Mouse (Mus musculus): ENCODE measurements around the gene Rab11b. TPM values are rescaled to one million over a fixed set of nuclear protein-coding genes. Genes with fewer than 3 reads are reported as not detected.
A peak's percentile ranks its signal among the peaks of the same experiment; 100 is the strongest.

The Rab11b gene
- 24.0 and 26.3 TPM in 2 replicates for total RNA-seq (2012; rRNA removed)
- 100 to 1,000 TPM in 1 of 2 experiments, not detected in 1; 105 TPM for polyA plus RNA-seq (2012; ENCODE audit: insufficient read depth in 1 of 2, insufficient read length in 2 of 2, low read depth in 1 of 2, low replicate concordance in 2 of 2, missing spikeins in 1 of 2)

- peak within 1 kb of the TSS; percentile 100 for H3K27ac ChIP-seq (ENCODE audit: control insufficient read depth, low read depth, low read length)
- H3K4me3 ChIP-seq (ENCODE audit: control insufficient read depth in 1 of 2, insufficient read depth in 1 of 2, low read depth in 2 of 2, low read length in 2 of 2): peak within 1 kb of the TSS; percentile 84 to 98
- peak; percentile 100 for DNase-seq (ENCODE audit: low read depth, low spot score)
- H3K79me2 ChIP-seq (ENCODE audit: control insufficient read depth, insufficient read depth, low read length, poor library complexity): peaks cover 38% of the 10 kb centered on the region
- H3K4me1 ChIP-seq (ENCODE audit: control insufficient read depth in 1 of 2, insufficient read depth in 2 of 2, low read length in 2 of 2): peaks cover 2 to 18% of the 10 kb centered on the region in 2 experiments; a peak in 3 of 4 replicates
- H3K36me3 ChIP-seq (ENCODE audit: control insufficient read depth in 1 of 2, insufficient read depth in 2 of 2, low read length in 2 of 2): peaks cover 0 to 14% of the 10 kb centered on the region in 2 experiments; a peak in 2 of 4 replicates
- peak within 1 kb of the TSS; percentile 100 for H3K9ac ChIP-seq (ENCODE audit: control insufficient read depth, low read depth, low read length, poor library complexity, severe bottlenecking)
- no peaks in the 10 kb centered on the region for H3K9me3 ChIP-seq (replicated peaks; ENCODE audit: insufficient read depth, low read length)
- H3K27me3 ChIP-seq (ENCODE audit: control insufficient read depth in 1 of 2, insufficient read depth in 2 of 2, low read length in 2 of 2): no peaks in the 10 kb centered on the region
- TF ChIP-seq HCFC1 (IDR thresholded peaks at IDR 0.05; ENCODE audit: low read depth, low read length) (peak; percentile 86), SIN3A (IDR thresholded peaks at IDR 0.05; ENCODE audit: low read length) (peak; percentile 35), TCF12 (IDR thresholded peaks at IDR 0.05; ENCODE audit: low read depth, low read length) (0 out of 2 replicates have a peak, but pooled peaks have one; percentile 18), KAT2A (conservative IDR thresholded peaks at IDR 0.05; ENCODE audit: low read depth, low read length) (peak; percentile 57), MXI1 (IDR thresholded peaks at IDR 0.05; ENCODE audit: low read depth, low read length) (0 out of 2 replicates have a peak, but pooled peaks have one; percentile 30), CHD2 (IDR thresholded peaks at IDR 0.05; ENCODE audit: low read length) (peak; percentile 90), MYC (IDR thresholded peaks at IDR 0.05; ENCODE audit: low read depth, low read length) (0 out of 2 replicates have a peak, but pooled peaks have one; percentile 48), RAD21 (IDR thresholded peaks at IDR 0.05; ENCODE audit: low read depth, low read length) (no peak), ZNF384 (IDR thresholded peaks at IDR 0.05; ENCODE audit: low read depth, low read length) (peak; percentile 83), ELF1 (IDR thresholded peaks at IDR 0.05; ENCODE audit: low read depth, low read length) (peak; percentile 91), USF2 (IDR thresholded peaks at IDR 0.05; ENCODE audit: borderline replicate concordance in 1 of 2, insufficient read depth in 1 of 2, low read depth in 1 of 2, low read length in 2 of 2) (no peak), NRF1 (IDR thresholded peaks at IDR 0.05; ENCODE audit: insufficient read depth, low read depth, low read length, poor library complexity, severe bottlenecking) (0 out of 2 replicates have a peak, but pooled peaks have one; percentile 23), TBP (IDR thresholded peaks at IDR 0.05; ENCODE audit: low read depth, low read length) (no peak; the same call in 1 of the 2 replicates), NELFE (IDR thresholded peaks at IDR 0.05; ENCODE audit: low read depth, low read length) (peak; percentile 62), MAZ (IDR thresholded peaks at IDR 0.05; ENCODE audit: low read depth, low read length) (peak; percentile 23; the same call in 1 of the 2 replicates), GATA1 (IDR thresholded peaks at IDR 0.05; ENCODE audit: low read depth, low read length) (no peak), CTCF (IDR thresholded peaks at IDR 0.05 in 2 of 3, conservative IDR thresholded peaks at IDR 0.05 in 1 of 3; ENCODE audit: control insufficient read depth in 1 of 3, insufficient read depth in 1 of 3, low read depth in 2 of 3, low read length in 3 of 3, poor library complexity in 1 of 3, severe bottlenecking in 1 of 3) (no peak), CHD1 (IDR thresholded peaks at IDR 0.05; ENCODE audit: low read depth, low read length) (no peak), MYB (IDR thresholded peaks at IDR 0.05; ENCODE audit: low read depth, low read length) (peak; percentile 54), POLR2AphosphoS2 (IDR thresholded peaks at IDR 0.05; ENCODE audit: low read length) (0 out of 2 replicates have a peak, but pooled peaks have one; percentile 54), EP300 (IDR thresholded peaks at IDR 0.05; ENCODE audit: low read depth in 1 of 2, low read length in 2 of 2) (no peak), JUND (IDR thresholded peaks at IDR 0.05; ENCODE audit: low read depth, low read length) (peak; percentile 85; the same call in 1 of the 2 replicates), ZC3H11A (IDR thresholded peaks at IDR 0.05; ENCODE audit: low read depth, low read length) (no peak), ETS1 (IDR thresholded peaks at IDR 0.05; ENCODE audit: low read depth, low read length) (peak; percentile 86), RCOR1 (IDR thresholded peaks at IDR 0.05; ENCODE audit: low read depth, low read length) (0 out of 2 replicates have a peak, but pooled peaks have one; percentile 23), ZKSCAN1 (IDR thresholded peaks at IDR 0.05; ENCODE audit: low read depth, low read length) (no peak), UBTF (IDR thresholded peaks at IDR 0.05; ENCODE audit: borderline replicate concordance, insufficient read depth, low read depth, low read length) (no peak), SMC3 (IDR thresholded peaks at IDR 0.05; ENCODE audit: low read depth, low read length) (no peak), ZMIZ1 (IDR thresholded peaks at IDR 0.05; ENCODE audit: low read depth, low read length) (no peak), MAX (IDR thresholded peaks at IDR 0.05; ENCODE audit: low read length) (no peak), MAFK (IDR thresholded peaks at IDR 0.05; ENCODE audit: borderline replicate concordance, low read depth, low read length) (no peak), GABPA (IDR thresholded peaks at IDR 0.05; ENCODE audit: low read depth, low read length) (peak; percentile 86; the same call in 1 of the 2 replicates), TAL1 (IDR thresholded peaks at IDR 0.05; ENCODE audit: low read length) (no peak), MEF2A (IDR thresholded peaks at IDR 0.05; ENCODE audit: extremely low read depth, insufficient replicate concordance, low read depth, low read length, poor library complexity, severe bottlenecking) (no peak)
Observed at GRCm38 (mm10) chr17:33760255-33761165, at the start of gene Rab11b. Gene Rab11b, minus strand, starts transcription at chr17:33760530.
